Mouse (Mus musculus) adrenal gland, postnatal 36 days (tissue): ENCODE measurements at regions not wholly inside any gene's neighbourhood (a gene's known extent, or its start where the extent isn't known, plus 50 kb on each side); places are given as distances from the start of the nearest gene placed in this dataset.

Experiments
- DNase-seq, 2 experiments: peaks; one replicate each; pipeline ENCODE4 v3.0.0; 2021; ENCODE audit warnings: mixed read lengths in 1 of 2

DNA sequence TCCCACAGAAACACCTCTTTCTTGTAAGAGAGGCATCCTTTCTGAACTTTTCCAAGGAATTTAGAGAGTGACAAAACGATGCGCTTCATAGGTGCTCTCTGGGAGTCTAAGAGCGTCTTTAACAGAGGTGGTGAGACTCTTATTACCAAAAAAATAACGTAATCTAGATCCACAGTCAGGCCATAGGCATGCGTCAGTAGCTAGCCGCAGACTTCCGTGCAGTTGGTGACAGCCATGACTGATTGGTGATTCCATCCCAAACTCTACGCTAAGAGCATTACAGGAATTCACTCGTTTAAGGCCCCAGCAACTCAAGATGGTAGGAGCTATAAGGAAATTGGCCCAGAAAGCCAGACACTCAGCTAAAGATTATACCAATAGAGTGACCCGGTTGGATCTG, 197.4 kb downstream of the Sox9 start:
- no peak for DNase-seq

DNA sequence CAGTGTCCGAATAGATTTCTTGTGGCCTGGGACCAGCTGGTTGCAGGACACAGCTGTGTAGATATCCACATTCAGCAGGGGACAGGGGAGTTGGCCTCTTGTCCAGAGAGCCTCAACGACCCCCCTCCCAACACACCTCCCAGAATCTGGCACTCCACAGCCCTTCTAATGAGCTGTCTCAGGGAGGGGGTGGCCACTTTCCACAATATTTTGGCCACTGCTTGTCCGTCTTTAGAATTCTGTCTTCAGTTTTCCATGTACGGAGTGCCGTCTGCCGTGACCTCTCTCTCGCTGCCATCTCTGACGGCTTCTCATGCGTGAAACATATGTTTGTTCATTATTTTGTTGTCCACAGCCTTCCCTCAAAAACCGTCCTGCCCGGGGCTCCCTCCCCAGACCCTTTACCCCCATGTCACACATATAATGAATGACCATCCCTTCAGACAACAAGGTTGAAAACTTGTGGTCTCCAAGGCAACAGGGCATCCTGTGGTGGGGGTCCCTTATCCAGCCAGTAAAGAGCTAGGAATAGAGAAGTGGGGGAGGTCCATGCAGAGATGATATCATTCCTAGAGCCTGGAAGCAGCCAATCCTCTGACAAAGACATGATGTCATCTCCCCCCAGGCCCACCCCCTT, 200.3 kb downstream of the Sox9 start:
- no peak for DNase-seq

DNA sequence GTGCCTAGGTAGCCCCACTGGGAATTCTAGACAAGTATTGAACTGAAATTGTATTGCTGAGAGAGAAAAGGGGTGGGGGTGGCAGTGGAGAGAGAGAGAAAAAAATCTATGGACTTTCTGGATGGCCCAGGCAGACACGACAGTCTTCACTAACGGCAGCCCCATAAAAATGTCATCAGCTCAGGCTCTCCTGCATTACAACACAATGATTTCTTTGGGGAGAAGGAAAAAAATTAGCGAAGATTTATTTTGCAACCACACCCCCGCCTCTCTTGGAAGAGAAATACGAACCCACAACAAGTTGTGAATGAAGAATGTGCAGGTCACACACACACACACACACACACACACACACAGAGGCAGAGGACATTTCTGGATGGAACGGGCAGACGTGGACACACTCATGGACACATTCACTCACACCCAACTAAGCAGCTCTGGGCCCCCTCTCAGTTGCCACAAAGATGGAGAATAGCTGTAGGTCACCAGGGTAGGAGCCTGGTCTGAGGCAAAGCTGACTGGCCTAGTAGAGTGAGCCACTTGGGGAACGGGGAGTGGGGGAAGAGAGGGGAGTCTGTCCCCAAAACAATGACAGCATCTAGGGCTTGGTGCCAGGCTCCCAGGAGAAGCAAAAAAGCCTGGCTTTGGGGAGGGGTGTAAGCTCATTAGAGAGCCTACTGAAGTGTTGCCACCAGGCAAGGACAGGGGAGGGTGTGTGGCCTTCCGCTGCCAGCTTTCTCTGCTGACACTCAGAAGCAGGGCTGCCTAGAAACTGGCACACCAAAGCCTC, 201.0 kb downstream of the Sox9 start:
- DNase-seq = peak in 1 of 2 experiments; percentile 9

GRCm38 (mm10) chr11:112986029-112986573, 204.1 kb downstream of the Sox9 start:
- no peak for DNase-seq

DNA sequence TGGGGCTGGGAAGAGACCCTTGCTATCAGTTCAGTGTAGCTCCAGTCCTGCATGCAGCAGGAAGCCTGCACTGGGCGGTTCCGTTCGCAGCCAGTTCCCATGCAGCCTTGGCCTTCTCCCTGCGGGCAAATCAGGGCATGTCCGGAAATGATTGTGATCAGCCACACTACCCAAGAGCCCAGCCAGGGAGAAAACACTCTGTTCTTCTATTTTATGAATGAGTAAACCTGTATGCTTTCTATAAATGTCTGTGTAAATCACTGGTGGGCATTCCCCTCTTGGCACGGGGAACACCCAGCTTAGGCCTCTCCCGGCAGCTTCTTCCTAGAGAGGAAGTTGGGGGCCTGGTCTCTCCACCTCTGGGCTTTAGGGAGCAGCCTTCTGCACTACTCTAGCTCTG, 205.8 kb downstream of the Sox9 start:
- DNase-seq = peak in 1 of 2 experiments; percentile 32

DNA sequence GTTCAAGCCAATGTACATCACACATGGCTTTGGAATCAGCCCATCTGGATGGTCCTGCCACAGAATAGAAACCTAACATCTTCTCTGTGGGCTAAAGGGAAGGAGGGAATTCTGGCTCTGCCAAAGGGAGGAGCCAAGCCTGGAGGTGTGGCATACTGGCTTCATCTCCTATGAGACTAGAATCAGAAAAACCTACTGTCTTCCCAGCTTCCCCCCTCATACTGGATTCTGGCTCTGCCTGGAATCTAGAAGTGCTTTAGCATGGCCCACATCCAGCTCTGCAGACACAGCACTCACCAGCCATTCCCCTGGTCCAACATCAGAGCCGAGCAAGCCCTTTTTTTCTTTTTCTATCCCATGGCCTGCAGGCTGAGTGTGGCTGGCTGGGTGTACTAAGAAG, 206.9 kb downstream of the Sox9 start:
- no peak for DNase-seq

- DNase-seq = no peak
Observed at GRCm38 (mm10) chr11:112989981-112990512, 208.0 kb downstream of the Sox9 start.

GRCm38 (mm10) chr11:112990751-112991150, 208.7 kb downstream of the Sox9 start:
- no peak for DNase-seq

DNA sequence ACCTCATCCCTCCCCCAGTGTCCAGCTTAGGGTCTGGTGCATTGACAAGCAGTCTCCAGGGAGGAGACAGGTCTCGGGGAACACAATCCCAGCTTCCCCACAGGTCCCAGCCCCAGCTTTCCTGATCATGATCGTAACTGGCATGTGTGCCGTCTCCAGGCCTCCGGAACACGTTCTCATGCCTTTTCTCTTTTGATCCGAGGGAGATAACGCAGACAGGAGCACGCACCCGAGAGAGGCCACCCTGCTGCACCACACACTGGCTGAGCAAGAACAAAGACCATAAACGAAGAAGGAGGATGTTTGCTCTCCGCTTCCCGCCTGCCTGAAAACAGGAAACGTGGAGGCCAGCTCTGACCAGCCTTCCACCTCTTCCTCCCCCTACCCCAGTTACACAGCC, 209.8 kb downstream of the Sox9 start:
- no peak for DNase-seq

DNA sequence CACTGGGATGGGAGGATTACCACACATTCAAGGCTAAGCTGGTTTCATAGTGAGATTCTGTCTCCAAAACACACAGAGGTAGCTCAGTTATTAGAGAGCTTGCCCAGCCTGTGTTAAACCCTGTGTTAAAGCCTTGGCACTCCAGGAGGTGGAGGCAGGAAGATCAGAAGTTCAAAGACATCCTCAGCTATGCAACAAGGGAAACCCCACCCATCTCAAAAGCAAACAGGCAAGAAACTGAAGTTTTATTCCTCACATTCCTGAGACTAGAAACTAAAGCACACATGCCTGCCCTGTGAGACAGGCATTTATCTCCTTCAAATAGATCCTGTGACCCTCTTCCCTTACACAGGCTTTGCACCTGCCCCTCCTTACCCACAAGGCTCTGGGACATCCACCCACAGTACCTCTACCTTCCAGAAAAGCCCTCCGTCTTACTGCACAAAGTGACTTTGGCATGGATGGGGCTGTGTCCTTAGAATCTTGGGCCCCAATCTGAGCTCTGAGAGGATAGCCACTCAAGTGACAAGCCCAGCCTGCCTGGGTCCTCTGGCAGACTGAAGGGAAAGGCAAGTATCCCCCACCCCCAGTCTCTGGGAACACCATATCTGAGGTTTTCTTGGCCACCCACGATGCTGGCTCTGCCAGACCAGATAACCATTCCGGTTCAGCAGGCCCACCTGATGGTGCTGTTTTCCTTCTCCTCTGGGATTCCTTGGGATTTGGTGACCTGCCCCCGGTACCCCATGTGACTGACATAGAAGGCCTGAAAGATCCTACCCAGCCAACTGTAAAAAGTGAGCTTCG, 217.0 kb downstream of the Sox9 start:
- DNase-seq = no peak

DNA sequence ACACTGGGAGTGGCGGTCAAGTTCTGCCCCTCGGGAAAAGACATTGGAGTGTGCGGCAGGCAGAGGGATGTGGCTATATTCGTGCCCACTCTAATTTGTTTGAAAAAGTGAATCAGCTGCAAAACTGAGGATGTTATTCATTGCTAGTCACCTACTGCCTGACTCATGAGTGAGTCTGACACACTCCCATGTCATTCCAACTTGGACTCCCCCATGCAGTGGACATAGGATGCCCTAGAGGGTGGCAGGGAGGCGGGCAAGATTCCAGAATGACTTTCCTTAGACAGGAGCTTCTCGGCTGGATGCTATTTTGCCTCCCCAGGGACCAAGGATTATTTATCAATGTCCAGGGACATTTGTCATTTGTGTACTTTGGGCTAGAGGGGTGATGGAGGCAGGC, 219.0 kb downstream of the Sox9 start:
- DNase-seq = peak; percentile 26 to 63

DNA sequence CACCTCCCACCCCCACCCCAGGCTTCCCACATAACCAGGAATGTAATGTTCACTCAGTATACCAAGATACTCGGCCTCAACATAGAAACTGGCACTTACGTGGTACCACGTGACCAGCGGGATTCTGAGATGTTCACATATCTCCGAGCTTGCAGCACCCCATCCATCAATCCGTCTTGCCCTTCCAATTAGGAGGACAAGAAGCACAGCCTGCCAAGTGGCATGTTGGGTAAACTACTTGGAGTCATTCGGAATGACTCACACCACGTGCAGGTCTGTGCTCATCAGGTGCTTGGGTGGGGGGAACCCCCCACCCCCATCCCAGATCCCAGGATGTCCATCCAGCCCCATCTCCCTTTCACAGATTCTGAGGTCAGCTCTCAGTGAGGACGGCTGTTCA, 223.9 kb downstream of the Sox9 start:
- DNase-seq = no peak

DNA sequence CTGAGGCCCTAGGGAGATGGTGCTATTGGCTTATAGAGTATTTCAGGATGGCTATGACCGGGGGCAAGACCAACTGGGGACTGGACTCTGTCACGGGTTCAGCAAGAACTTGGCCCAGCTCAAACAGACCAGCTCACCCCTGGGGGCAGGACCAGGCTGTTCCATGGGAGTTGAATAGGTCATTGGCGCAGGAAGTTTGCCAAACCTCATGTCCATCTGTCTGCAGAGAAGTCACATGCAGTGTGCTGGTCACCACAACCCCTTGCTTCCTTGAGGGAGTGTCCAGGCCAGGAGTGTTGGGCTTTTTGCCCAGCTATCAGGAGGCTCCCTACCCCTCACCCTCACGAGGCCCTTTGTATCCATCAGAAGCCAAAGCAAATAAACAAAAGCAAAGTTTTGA, 226.5 kb downstream of the Sox9 start:
- peak; percentile 22 to 46 for DNase-seq

GRCm38 (mm10) chr11:113009376-113009775, 227.4 kb downstream of the Sox9 start:
- DNase-seq = no peak

DNA sequence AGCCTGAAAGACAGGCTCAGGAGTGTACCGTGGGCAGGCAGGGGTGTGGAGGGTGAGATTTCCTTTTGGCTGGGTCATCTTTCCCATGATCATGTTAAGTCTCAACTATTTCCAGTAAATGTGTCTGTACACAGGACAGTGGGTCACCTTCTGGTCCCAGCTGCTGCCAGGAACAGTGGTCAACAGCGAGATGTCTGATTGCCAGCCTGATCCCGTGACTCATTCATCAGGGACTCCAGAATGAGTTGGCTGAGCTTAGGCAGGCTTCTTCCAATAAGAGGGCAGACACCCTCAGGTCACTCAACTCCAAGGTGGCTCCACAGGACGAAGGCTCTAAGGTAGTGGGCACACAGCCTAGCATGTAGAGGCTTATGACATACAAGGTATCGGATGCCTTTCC, 228.9 kb downstream of the Sox9 start:
- DNase-seq = peak; percentile 15 to 49

- no peak for DNase-seq
Observed at GRCm38 (mm10) chr11:113014186-113015010, 232.4 kb downstream of the Sox9 start.

DNA sequence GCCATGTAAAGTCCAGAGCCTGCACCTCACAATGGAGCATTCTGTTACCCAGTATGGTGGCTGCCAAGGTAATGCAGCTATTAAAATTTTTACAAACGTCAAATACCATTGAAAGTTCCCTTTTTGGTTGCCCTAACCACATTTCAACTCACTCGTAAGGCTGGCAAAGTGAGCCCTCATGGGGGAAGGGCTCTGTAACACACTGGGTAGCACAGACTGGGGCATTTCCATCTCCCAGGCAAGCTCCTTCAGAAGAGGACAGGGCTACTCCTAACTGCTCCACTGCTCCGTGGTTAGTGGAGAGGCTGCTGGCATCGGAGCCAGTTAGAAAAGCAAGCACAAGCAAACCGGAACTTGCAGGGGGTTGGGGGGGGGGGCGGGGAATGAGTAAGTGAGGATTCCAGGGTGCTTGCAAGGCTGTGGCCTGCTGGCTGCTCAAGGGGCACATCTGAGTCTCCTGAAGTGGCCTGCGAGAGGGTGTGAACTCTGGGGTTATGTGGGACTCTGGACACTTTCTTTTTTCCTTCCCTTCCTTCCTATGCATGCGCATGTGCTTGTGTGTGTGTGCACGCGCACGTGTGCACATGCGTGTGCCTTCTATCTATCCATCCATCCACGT, 233.8 kb downstream of the Sox9 start:
- no peak for DNase-seq

DNA sequence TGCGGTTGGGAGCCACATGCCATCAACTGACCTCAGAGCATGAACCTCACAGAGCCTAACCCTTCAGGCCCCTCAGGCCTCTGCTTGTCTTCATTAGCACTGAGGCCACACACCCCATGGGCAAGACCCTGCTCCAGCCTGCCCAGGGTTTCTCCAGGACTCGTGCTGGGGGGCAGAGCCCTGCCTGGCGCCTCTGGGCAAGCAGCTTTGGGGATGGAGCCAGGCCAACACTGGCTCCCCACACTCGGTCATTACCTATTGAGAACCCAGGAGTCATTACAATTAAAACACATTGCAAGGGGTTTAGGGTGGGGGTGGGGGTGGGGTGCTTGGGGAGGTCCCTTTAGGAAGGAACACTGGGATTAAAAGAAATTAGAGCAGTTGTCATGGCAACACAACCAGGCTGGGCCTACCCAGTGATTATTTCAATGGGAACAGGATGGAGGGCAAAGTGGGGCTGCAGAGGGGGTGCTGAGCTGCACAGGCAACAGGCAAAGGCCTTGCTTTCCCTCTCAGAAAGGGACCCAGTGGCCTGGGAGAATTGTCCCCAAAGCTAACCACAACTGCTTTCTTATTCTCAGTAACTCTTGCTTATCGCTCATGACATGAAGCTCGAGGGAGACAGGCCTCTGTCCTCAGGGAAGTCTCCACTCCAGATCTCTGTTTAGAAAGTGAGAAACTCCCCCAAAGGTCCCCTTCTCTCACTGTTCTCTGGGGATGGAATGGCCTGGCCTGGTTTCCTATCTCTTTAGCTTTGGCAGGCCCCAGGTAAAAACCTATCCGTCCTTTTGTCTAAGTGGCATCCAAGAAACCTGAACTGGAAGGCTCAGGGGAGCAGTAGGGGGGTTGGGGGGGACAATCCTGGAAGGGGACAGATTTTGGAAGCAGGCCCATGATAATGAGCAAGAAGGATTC, 235.0 kb downstream of the Sox9 start:
- no peak for DNase-seq

- DNase-seq = no peak
Observed at GRCm38 (mm10) chr11:113021533-113021932, 239.5 kb downstream of the Sox9 start.

GRCm38 (mm10) chr11:113026994-113027393, 245.0 kb downstream of the Sox9 start:
- DNase-seq = peak in 1 of 2 experiments; percentile 57
